Mouse (Mus musculus) heart, postnatal 25 days (tissue): ENCODE measurements around the gene Basp1. TPM values are rescaled to one million over a fixed set of nuclear protein-coding genes. Genes with fewer than 3 reads are reported as not detected.
"Not testable (repeated sequence)": the region's sequence is repeated elsewhere in the genome, so short reads cannot be mapped to it uniquely, and the experiment has no call there.

Experiments
- DNase-seq: peaks from one replicate; pipeline ENCODE4 v3.0.0; 2022; ENCODE audit warnings: low spot score
- intact Hi-C: fragments of 180-260 bp; cut with DNase I; formaldehyde crosslinking; loops from one replicate; pipeline ENCODE4 v1.15.1; 2025
- total RNA-seq, 2 experiments: library from RNA; stranded (reverse); gene quantifications; 2 replicates each; pipeline ENCODE4 v1.2.3; 2021

Basp1 gene
- total RNA-seq: 1 to 10 TPM; 2.3 to 2.4 TPM

DNA sequence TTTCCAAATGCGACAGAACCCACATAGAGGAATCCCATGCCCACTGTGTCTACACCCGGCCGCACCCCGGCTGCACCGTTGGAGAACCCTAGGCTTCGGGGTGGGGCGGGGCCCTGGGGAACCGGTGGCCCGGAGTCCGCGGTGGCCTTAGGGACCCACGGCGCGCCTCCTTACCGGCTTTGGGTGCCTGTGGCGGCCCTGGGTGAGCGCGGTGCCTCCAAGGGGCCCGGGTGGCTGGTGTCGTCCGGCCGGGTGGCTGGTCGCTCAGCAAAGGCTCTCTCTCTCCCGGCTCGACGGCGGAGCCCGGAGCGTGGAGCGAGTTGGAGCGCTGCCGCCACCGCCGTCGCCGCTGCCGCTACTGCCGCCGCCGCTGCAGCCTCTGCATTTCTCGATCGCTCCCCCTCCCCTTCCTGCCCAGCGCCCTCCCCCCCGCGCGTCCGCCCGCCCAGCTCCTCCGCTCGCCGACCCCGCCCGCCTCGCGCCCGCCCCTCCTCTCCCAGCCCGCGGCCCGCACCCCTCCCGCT, at the start of gene Basp1:
Gene Basp1, minus strand, starts transcription at position 387 of the 524 bp plus-strand sequence.
- intact Hi-C loops: loop anchor here (5.0 kb wide), 1 partner anchor 366 kb away; no protein-coding TSS in a partner anchor
- DNase-seq: peak; percentile 3

DNA sequence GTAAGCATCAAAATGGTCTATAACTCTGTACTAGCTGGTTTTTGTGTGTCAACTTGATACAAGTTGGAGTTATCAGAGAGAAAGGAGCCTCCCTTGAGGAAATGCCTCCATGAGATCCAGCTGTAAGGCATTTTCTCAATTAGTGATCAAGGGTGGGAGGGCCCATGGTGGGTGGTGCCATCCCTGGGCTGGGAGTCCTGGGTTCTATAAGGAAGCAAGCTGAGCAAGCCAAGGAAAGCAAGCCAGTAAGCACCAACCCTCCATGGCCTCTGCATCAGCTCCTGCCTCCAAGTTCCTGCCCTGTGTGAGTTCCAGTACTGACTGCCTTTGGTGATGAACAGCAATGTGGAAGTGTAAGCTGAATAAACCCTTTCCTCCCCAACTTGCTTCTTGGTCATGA, 49.5 kb upstream of the Basp1 start:
- intact Hi-C loops: not testable (repeated sequence)

DNA sequence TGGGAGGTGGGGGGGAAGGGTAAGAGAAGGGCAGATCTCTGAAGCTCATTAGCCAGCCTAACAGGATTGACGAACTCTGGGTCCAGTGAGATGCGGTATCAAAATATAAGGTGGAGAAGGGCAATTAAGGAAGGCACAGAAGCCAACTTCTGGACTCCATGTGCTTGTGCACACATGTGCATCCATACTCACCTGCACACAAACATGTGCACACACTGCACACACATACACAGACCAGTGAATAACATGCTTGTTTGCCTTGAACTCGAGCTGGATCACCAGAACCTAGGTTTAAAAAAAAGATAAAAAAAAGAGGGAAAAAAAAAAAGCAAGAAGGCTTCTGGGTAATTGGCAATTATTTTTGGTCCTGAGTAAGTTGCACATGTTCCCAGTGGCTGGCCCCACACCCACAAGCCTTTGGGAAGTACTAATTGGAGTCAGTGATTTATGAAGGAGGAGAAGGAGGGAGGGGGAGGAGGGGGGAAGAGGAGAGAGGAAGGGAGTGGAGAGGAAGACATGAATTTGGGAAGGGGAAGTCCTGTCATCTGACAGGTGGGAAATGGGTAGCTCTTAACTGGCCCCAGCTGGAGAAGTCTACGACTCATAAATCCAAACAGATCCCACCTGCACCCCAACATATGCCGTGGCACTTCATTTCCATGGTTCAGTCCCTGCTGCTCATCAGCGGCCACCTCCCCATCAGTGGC, 48.6 kb upstream of the Basp1 start:
- no peak for DNase-seq
- intact Hi-C loops: no loop called here

More for the DNA sequence above, 49.5 kb upstream of the Basp1 start:
- DNase-seq: not testable (repeated sequence)

DNA sequence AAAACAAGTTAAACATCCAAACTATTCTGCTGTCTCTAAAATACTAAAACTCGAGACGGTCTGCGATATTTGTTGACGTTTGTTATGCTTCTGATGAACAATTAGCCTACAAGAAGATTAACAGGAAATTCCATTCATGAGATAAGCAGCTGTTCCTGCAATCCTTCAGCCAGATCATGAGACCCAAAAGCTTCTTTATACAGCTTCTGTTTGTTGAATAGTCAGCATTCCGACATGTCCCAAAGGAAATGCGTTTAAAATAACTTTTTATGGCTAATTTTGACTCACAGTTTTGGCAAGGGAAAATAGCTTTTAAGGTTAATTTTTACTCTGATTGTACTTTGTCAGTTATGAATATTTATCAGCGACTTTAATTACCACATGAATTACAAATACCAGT, 46.3 kb upstream of the Basp1 start:
- intact Hi-C loops: no loop called here
- DNase-seq: no peak

DNA sequence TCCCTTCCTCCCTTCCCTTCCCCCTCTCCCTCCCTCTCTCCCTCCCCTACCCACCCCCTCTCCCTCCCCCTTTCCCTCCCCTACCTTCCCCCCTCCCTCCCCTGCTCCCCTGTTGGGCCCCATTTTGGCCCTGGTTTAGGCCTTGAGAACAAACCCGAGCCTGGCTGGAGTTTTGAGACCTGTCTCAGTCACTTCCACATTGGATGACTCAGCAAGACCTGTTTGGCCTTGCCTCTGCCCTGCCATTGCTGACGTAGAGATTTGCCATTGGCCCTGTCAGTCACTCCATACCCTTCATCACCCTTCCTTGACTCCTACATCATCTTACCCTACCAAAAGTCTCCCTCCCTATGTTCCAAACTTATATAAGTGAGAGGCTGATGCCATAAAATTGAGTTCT, 43.9 kb upstream of the Basp1 start:
- DNase-seq: no peak
- intact Hi-C loops: no loop called here

DNA sequence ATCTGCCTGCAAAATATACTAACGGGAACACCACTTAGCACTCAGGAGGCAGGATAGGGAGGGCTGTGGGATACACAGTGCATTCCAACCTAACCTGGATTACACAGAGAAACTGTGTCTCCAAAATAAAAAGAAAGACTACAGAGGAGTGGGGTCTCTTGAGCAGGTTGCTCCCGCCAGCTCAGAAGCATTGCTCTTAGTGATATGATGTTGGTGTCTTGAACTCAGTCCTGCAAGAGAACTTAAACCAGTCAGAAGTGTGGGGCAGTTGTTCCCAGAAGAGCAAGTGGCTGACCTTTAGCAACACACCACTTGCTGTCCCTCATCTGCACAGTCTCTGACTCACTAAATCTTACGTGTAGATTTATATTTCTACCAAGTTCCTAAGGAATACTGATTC, 40.0 kb upstream of the Basp1 start:
- DNase-seq: no peak
- intact Hi-C loops: no loop called here

DNA sequence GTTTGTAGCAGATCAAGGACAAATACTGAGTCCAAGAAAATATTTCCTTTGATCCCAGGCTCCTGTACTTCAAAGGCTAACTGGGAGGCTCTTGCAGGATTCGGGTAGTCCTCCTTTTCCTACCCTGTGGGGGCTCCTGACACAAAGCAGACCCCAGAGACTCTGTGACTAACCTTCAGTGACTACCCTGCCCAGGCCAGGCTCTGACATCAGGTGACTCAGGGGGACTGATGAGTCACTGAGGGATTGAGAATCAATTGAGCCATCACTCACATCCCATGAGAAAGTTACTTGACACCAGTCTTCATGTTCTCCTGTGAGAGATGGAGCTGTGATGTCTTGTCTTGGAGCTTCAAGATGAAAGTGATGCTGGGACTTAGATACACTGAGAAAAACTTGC, 35.8 kb upstream of the Basp1 start:
- intact Hi-C loops: no loop called here
- DNase-seq: no peak

DNA sequence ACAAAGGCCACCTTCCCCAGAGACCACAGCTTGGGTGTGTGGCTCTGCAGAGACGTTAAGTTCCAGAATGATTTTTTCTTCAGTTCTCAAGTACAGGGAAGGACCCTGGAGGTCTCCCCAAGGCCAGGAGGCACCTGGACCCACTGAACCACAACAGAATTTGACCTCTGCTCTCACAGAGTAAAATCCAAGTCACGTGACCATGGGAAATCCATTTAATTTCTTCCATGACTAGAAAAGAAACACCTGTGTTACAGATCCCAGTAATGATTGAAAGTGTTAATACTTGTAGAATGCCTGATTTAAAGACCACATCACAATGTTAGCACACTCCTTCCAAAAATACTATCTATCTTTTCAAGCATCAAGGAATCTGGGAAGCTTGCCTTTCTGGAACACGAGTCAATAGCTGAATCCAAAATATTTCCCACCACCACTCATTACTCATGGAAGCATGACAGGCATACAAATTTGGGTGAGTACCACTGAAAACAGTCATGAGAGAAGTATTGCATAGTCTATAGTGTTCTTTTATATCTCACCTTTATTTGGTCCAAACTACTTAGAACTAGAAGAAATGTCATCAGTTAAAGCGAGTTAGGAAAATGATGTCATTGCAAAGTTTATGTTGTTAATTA, 35.3 kb upstream of the Basp1 start:
- intact Hi-C loops: no loop called here
- no peak for DNase-seq

DNA sequence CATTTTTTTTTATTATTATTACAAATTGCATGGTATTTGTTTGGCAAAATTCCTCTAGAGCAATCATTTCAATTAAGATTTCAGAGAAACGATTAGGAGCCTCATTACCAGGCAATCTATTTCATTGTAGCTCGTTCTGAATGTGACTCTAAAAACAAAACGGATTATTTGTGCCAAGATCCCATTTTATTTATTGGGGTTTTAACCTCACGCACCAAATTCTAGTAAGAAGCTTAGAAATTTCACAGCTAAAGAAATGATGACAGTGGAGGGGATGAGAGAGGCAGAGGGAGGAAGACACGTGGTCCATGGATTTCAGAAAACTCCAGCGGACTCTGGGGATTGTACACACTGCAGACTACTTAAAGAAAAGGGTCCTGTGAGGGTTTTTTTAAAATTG, 33.6 kb upstream of the Basp1 start:
- intact Hi-C loops: no loop called here
- no peak for DNase-seq

DNA sequence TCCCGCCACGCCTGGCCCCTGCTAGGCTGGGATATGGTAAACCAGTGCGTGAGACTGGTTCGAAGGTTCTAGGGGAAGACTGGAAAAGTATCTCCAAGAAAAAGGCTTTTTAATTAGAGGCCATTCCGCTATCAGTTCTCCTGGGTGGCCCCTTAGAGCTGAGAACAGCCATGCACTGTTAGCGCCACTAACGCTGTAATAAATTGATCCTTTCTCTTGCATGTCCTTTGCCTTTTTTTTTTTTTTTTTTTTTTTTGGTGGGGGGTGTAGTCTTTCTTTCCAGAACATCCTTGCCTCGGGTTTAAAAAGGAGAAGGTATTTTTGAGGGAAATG, 32.6 kb upstream of the Basp1 start:
- intact Hi-C loops: no loop called here

DNA sequence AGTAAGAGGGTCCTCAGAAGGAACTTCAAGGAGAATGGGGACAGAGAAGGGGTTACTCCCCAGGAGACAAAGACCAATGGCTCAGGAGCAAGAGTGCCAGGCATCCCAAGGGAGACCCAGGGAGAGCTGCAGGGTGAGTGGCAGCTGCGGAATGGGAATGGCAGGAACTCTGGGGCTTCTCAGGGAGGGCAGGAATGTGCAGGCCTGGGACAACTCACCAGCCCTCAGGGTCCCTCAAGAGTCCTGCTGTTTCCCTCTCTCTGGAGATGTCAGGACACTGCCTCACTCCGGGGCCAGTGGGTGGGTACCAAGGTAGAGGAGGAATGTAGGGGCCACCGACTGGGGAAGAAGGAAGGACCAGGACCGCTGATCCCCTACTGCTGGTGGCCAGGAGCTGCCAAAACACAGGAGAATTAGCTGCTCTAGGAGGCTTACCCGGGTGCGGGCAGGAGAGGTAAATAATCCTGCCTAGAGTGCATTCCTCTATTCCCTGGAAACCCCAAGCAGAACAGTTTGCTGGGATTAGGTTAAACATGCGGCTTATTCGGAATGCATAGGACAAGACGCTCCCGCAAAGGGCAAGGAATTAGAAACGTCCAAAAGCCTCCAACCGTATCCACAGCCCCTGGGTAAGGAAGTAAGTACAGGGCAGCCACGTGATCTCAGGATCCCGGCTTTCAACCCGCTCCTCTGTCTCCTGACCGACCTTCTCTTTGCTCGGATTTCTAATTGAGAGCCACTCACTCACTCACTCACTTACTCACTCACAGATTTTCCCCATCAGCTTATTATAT, 32.0 kb upstream of the Basp1 start:
- intact Hi-C loops: no loop called here

More for the DNA sequence above, 32.6 kb upstream of the Basp1 start:
- DNase-seq: no peak

DNA sequence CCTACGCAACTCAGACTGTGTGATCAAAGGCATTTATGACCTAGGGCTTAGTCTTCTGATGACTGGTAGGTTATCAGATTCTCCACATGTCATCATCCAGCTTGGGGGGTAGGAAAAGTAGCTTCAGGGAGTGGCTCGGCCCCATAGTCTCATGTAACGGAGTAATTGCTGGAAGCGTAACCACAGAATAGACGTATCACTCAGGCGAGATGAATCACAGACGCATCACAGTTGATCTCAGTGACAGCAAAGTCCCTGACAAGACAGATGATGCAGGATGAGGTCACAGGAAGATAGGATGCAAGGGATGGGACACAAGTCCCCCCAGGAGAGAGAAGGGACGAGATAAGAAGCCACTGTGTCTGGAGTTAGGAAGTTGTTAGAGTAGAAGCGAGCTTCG, 30.6 kb upstream of the Basp1 start:
- intact Hi-C loops: loop anchor here (5.0 kb wide), 3 partner anchors 38 to 138 kb away; no protein-coding TSS in a partner anchor
- DNase-seq: no peak

More for the DNA sequence above, 32.0 kb upstream of the Basp1 start:
- no peak for DNase-seq

DNA sequence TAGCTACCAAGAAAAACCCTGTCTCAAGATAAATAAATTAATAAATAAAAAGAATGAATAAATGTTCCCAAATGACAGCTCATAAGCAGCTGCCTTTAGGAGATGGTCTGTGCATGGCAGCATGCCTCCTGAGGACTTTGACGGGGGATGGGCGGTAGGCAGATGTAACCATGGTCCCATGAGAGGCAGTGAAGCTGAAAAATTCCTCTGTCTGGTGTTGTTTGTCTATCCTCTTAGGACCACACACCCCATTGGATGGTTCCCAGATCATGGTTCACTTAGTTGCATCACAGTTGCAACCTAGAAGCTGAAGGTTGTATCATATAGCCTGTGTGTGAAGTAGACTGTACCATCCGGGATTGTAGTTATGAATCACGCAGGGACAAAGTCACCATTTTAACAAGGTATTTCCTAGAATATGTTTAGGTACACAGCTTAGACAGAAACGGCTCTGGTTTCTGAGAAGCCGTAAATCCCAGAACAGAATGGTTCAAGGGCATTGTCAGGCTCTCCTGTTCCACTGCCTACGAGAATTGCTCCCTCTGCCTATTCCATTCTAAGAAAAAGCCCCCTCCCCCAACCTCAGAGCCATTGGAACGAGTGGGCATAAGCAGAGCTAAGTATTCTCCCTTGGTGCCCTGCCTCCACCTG, 29.7 kb upstream of the Basp1 start:
- intact Hi-C loops: loop anchor here (5.0 kb wide), 3 partner anchors 39 to 139 kb away; no protein-coding TSS in a partner anchor
- no peak for DNase-seq

DNA sequence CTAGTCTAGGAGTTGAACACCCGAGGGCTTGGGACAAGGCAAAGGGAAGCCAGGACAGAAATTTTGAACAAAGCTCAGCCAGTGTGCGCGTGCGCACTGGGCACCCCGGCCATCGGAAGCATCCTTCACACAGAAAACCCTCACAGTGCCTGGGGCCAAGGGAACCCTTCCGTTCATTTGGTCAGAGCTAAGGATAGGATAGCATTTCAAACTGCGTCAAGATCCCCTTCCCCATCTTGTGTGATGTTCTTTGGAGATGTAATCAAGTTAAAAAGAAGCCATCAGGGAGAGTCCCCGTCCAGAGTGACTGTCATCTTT, 28.3 kb upstream of the Basp1 start:
- intact Hi-C loops: loop anchor here (2.0 to 5.0 kb wide), 4 partner anchors 40 to 181 kb away; partner anchors contain the start of gene Myo10
- no peak for DNase-seq

DNA sequence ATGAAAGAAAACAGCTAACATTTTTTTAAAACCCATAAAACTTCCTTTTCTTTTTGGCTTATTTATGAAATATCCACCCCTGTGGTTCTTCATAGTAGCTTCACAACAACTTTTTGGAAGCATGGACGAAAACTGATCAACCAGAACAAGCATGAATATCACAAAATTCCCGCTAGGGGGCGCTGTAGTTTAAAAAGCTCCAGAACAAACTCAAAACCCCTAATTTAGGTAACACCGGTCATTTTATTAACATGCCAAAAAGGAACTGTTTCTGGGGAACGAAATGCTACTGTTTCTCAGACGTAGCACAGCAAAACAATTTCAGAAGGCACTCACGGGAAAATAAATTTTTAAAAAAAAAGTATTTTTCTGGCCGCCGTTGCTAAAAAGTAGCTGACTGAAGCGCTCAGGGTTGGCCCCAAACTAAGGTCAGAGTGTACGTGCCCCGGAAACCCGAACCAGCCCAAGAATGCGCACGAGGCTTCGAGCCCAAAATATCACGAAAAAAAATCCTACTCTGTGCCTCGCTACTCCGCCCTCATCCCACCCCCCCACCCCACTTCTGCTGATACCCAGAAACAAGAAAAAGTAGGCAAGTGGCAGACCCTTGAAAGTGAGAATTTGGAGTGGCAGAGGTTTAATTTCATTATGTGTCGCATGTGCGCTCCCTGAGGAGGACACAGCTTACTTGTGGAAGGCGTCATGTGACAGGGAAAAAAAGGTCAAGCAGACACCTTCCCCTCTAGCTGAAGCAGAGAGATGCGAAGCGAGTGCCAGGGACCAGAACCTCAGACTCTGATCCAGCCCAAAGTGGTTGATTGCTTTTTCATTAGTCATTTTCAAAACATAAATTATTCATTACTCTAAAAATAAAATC, 27.7 kb upstream of the Basp1 start:
- intact Hi-C loops: loop anchor here (1.0 to 5.0 kb wide), 5 partner anchors 41 to 276 kb away; partner anchors contain the start of gene Myo10
- no peak for DNase-seq

DNA sequence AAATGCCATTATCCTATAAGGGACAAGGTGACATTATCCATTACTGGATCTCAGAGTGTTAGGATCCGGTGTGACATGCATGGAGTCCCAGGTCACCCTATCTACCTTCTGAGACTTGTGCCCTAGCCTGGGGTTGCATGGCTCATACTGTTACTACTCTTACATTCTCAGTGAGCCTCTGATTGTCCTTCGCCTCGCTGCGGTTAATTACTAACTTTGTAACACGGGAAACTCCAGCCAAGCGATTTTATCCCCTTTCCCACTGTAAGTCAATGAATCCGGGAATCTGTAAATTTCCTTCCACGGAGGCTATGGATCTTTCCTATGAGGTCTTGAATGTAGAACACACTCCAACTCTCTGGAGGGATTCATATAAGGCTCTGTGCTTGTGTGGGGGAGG, 26.8 kb upstream of the Basp1 start:
- no peak for DNase-seq
- intact Hi-C loops: loop anchor here (1.0 to 5.0 kb wide), 5 partner anchors 42 to 277 kb away; partner anchors contain the start of gene Myo10

DNA sequence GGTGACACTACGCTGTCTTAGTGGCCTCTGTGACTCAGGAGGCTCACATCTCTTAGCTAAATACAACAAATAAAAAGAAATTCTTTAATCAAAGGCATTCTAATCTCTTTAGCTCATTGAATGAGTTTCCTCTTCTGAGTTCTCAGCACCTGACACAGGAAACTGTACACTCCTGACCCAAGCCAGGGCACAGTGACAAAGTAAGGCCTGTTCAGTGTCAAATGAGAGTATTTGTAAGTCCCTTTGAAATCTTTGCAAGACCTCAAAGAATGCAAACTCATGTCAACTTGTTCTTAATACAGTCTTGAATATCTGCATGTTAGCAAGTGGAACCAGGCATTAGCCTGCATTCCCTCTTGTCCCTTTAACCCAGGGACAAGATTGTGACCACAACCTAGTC, 18.8 kb upstream of the Basp1 start:
- no peak for DNase-seq
- intact Hi-C loops: no loop called here

DNA sequence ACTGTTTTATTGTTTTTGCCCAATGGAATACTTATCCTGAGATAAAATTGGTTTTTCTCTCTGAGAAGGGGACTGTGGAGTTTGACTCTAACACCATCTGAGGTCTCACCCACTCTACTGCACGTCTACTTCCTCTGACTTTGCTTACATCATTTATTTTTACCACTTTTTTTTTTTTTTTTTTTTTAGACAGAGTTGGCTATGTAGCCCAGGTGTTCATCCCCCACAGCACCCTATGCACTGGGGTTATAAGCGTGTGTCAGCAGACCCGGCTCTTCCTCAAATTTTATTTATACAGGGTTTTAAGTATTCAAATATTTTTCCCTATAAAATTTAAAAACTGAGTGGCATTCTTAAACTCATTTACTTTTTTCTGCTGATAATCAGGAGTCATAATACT, 16.6 kb upstream of the Basp1 start:
- no peak for DNase-seq
- intact Hi-C loops: no loop called here

DNA sequence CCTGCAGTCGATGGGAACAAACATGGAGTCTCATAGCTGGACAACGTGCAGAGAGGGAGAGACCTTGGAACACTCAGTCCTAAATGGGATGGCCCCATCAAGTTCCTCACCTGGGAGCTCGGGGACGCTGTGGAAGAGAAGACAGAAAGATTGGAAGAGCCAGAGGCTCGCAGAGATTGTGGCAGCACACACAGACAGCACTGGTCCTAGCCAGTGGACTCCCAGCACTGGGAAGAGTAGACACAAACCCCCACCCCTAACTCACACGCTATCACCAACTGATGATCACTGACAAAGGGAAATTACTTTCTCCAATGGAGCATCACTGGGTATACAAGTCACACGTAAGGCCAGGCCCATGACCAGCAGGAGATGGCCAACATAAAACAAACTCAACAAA, 15.4 kb upstream of the Basp1 start:
- DNase-seq: no peak
- intact Hi-C loops: loop anchor here (5.0 to 10.0 kb wide), 2 partner anchors 363 to 536 kb away; no protein-coding TSS in a partner anchor
